Mouse (Mus musculus) limb, embryonic 14.5 days (tissue): ENCODE measurements at regions not wholly inside any gene's neighbourhood (a gene's known extent, or its start where the extent isn't known, plus 50 kb on each side); places are given as distances from the start of the nearest gene placed in this dataset.
A peak's percentile ranks its signal among the peaks of the same experiment; 100 is the strongest.
"Not testable (repeated sequence)": the region's sequence is repeated elsewhere in the genome, so short reads cannot be mapped to it uniquely, and the experiment has no call there.

Source experiments
- ATAC-seq: fragments of 200-750 bp; cut with Nextera tagmentation; 2 replicates; pipeline ENCODE4 v1.8.0; 2017; ENCODE audit warnings: low read depth, moderate number of reproducible peaks, moderate TSS enrichment; ENCODE audit not compliant: low FRiP score
- DNase-seq: peaks from one replicate; pipeline ENCODE4 v3.0.0-alpha.2; 2015; ENCODE audit warnings: low spot score
- H3K27ac ChIP-seq: fragments of 300-500 bp; sonication (generic); replicated peaks from 2 replicates; pipeline ENCODE4 v1.5.1; 2014; ENCODE audit warnings: low read depth, mild to moderate bottlenecking, low read length, moderate library complexity, mixed read lengths
- H3K27me3 ChIP-seq: fragments of 300-500 bp; sonication (generic); 2 replicates; pipeline ENCODE4 v1.6.1; 2014; ENCODE audit warnings: low read length, mixed read lengths; ENCODE audit not compliant: control insufficient read depth, insufficient read depth
- H3K36me3 ChIP-seq: fragments of 300-500 bp; sonication (generic); 2 replicates; pipeline ENCODE4 v1.6.1; 2014; ENCODE audit warnings: mild to moderate bottlenecking, low read length, moderate library complexity, mixed read lengths; ENCODE audit not compliant: control insufficient read depth, insufficient read depth
- H3K4me1 ChIP-seq: fragments of 300-500 bp; sonication (generic); 2 replicates; pipeline ENCODE4 v1.6.1; 2014; ENCODE audit warnings: antibody characterized with exemption, low read length, mixed read lengths; ENCODE audit not compliant: control insufficient read depth, insufficient read depth
- H3K4me2 ChIP-seq: fragments of 300-500 bp; sonication (generic); replicated peaks from 2 replicates; pipeline ENCODE4 v1.6.1; 2014; ENCODE audit warnings: low read depth, mild to moderate bottlenecking, low read length, moderate library complexity; ENCODE audit not compliant: severe bottlenecking
- H3K4me3 ChIP-seq: fragments of 300-500 bp; sonication (generic); replicated peaks from 2 replicates; pipeline ENCODE4 v1.5.1; 2014; ENCODE audit warnings: low read length
- H3K9ac ChIP-seq: fragments of 300-500 bp; sonication (generic); 2 replicates; pipeline ENCODE4 v1.6.1; 2014; ENCODE audit warnings: mild to moderate bottlenecking, low read depth, low read length, moderate library complexity; ENCODE audit not compliant: severe bottlenecking
- H3K9me3 ChIP-seq: fragments of 300-500 bp; sonication (generic); 2 replicates; pipeline ENCODE4 v1.6.1; 2016; ENCODE audit warnings: low read length; ENCODE audit not compliant: control insufficient read depth
- POLR2A ChIP-seq: fragments of 200-500 bp; IDR thresholded peaks from 2 replicates; pipeline ENCODE4 v1.8.0; 2012; ENCODE audit warnings: inconsistent platforms, mild to moderate bottlenecking, moderate library complexity, borderline replicate concordance; ENCODE audit not compliant: insufficient read depth, insufficient read length; ENCODE audit errors: extremely low read depth
- WGBS: fragments of 180-500 bp; shearing (Covaris S2); extraction: QIAGEN DNeasy Blood & Tissue Kit; methylation state at CpG from one replicate; pipeline ENCODE4 v1.1.7; 2014; 5-methylcytosine and 5-hydroxymethylcytosine counted together

DNA sequence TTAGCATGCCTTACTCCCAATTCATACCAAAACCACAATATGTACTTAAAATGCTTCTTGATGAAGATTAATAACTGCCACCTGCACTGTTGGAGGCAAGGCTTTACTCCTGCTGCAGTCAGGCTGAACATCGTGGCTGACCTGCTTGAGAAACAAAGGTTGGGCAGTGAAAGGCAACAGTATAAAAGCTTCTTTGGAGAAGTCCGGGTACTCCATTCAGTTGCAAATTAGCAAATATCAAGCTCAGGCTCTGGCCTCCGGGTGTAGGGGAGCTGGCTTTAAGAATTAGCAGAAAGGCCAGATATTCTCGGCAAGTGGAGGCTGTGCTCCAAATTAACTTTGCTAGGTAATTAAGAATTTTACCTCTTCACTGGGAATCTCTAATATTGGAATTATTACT, 197.1 kb downstream of the Car8 start:
- DNase-seq (no peak), ATAC-seq (no peak)
- no peak for TF ChIP-seq POLR2A
- WGBS, result 80% methylated on average over 4 of the region's 4 CpGs
- Histone ChIP-seq H3K9ac (no peak overlapping the region), H3K4me1 (no peaks in the 10 kb centered on the region), H3K27me3 (no peaks in the 10 kb centered on the region), H3K9me3 (no peaks in the 10 kb centered on the region), H3K4me2 (no peak overlapping the region), H3K27ac (no peak overlapping the region), H3K4me3 (no peak overlapping the region), H3K36me3 (no peaks in the 10 kb centered on the region)

DNA sequence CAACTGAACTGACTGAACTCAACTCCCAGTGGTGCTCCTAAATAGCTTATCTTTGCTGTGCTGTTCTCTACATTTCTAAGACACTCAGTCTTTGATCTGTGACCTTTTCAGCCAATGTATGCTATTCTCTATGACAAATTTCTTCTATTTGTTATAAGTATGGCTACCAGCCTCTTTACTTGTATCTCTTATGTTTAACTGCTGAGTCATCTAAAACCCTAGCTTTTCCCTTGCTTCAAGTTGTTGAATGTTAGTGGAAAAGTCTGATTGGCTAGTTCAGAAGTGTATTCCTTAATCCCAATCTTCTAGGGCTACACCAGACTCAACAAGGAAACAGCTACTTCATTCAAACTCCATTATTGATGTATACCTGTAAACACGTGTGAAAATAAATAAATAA, 201.0 kb downstream of the Car8 start:
- no peaks in the 10 kb centered on the region for H3K9me3 ChIP-seq
- 85% methylated on average over 1 of the region's 1 CpGs for WGBS
- TF ChIP-seq POLR2A, result no peak
- no peak overlapping the region for H3K27ac ChIP-seq
- no peak overlapping the region for H3K4me2 ChIP-seq
- ATAC-seq (no peak), DNase-seq (no peak)
- H3K27me3 ChIP-seq, result no peaks in the 10 kb centered on the region
- H3K9ac ChIP-seq, result no peak overlapping the region
- H3K36me3 ChIP-seq, result no peaks in the 10 kb centered on the region
- no peak overlapping the region for H3K4me3 ChIP-seq
- no peaks in the 10 kb centered on the region for H3K4me1 ChIP-seq

DNA sequence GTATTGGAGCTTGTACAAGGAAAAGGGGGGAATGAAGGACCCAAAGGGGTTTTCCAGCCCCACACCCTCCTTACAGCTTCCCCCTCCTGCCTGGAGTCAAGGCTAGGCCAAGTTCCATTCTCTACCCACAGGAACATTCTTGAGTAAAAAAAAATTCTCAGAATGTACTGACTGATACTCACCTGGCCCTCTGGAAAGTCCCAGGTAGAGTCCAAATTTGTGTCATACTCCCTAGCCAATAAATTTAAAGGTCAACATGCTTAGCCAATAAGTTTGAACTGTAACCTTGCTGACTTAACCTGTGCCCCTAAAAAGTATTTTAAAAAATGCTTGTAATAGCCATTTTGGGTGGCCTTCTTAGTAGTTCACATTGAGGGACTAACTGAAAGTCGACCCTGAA, 205.4 kb downstream of the Car8 start:
- H3K36me3 ChIP-seq, ATAC-seq, H3K4me1 ChIP-seq, H3K4me3 ChIP-seq, H3K4me2 ChIP-seq, H3K27me3 ChIP-seq, H3K9ac ChIP-seq, H3K27ac ChIP-seq, H3K9me3 ChIP-seq, DNase-seq: not testable (repeated sequence)
- 74% methylated on average over 1 of the region's 1 CpGs for WGBS

DNA sequence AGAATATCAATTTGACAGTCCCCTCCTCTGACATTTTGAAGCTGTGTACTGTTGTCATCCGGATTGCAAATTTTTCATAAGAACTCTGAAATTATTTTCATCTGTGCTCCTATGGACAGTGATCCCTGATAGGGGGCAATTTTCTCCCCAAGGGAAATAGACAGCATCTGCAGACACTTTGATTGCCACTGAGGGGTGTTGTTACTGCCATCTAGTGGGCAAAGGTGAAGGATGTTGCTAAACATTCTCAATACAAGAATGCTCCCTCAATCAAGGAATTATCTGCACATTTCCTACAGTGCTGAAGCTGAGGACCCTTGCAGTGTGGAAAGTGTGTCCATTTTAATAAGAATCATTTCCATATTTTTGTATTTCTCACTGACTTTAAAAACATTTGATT, 233.7 kb downstream of the Car8 start:
- no peaks in the 10 kb centered on the region for H3K27me3 ChIP-seq
- ATAC-seq (no peak), DNase-seq (peak; percentile 56)
- H3K36me3 ChIP-seq, result no peaks in the 10 kb centered on the region
- H3K4me3 ChIP-seq, result no peak overlapping the region
- H3K9me3 ChIP-seq, result no peaks in the 10 kb centered on the region
- H3K4me2 ChIP-seq, result no peak overlapping the region
- H3K4me1 ChIP-seq, result no peaks in the 10 kb centered on the region
- H3K27ac ChIP-seq, result no peak overlapping the region
- TF ChIP-seq POLR2A, result no peak
- 17% methylated on average over 1 of the region's 1 CpGs for WGBS
- H3K9ac ChIP-seq, result no peak overlapping the region

DNA sequence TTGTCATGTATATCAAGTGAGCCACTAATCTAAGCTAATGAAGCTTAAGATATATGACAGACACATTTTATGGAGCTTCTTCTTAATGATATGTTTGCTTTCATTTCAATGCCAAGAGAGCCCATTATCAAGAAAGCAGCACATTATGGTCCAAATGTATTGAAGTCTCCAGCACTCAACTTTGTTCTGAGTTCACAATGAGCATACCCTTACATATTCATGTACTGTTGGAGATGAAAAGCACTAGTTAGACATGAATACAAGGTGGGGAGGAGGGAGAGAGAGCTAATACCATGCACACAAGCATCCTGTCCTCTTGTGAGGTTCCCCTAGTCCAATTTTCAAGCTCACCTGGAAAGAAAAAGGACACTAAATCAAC, 241.3 kb downstream of the Car8 start:
- Histone ChIP-seq H3K27me3 (no peaks in the 10 kb centered on the region), H3K4me3 (no peak overlapping the region), H3K4me2 (no peak overlapping the region), H3K9me3 (no peaks in the 10 kb centered on the region), H3K4me1 (no peaks in the 10 kb centered on the region), H3K27ac (no peak overlapping the region), H3K9ac (no peak overlapping the region), H3K36me3 (no peaks in the 10 kb centered on the region)
- no peak for TF ChIP-seq POLR2A
- no peak for ATAC-seq
- DNase-seq, result no peak

DNA sequence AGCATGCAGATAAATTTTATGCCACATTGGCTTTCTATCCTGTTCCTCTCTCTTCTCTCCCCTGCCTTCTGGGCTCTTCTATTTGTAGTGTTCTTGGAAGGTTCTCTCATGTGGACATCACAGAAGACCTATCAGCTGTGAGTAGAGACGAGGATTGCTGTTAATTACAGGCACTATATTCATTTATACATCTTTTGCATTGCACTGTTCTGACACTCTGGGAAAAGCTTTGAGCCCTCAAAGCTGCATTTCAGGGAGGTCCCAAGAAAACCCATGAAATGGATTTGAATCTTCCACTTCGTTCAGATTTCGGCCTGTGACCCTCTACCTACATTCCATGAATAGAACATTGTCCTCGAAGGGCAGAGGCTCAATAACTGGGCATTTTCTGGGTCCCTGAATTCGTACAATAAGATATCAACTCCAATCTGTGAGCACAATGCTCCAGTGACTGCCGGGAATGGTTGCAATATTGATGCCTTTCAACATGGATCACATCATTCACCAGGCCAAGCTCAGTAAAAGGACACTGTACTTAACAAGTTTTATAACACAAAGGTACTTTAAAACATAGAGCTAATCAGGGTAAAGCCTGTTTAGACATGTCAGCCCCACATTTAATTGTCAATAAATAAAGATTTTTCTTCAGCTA, 241.8 kb downstream of the Car8 start:
- ATAC-seq, result no peak
- no peaks in the 10 kb centered on the region for H3K9me3 ChIP-seq
- 83% methylated on average over 6 of the region's 6 CpGs for WGBS

More for the DNA sequence above, 241.8 kb downstream of the Car8 start:
- H3K36me3 ChIP-seq, result no peaks in the 10 kb centered on the region
- no peaks in the 10 kb centered on the region for H3K4me1 ChIP-seq
- H3K27ac ChIP-seq, result no peak overlapping the region
- H3K4me2 ChIP-seq, result no peak overlapping the region
- TF ChIP-seq POLR2A, result no peak
- H3K4me3 ChIP-seq, result no peak overlapping the region
- H3K9ac ChIP-seq, result no peak overlapping the region
- DNase-seq, result no peak
- H3K27me3 ChIP-seq, result no peaks in the 10 kb centered on the region
